ENCODE assay signal across 11 mouse cellular contexts in the genomic region with DNA sequence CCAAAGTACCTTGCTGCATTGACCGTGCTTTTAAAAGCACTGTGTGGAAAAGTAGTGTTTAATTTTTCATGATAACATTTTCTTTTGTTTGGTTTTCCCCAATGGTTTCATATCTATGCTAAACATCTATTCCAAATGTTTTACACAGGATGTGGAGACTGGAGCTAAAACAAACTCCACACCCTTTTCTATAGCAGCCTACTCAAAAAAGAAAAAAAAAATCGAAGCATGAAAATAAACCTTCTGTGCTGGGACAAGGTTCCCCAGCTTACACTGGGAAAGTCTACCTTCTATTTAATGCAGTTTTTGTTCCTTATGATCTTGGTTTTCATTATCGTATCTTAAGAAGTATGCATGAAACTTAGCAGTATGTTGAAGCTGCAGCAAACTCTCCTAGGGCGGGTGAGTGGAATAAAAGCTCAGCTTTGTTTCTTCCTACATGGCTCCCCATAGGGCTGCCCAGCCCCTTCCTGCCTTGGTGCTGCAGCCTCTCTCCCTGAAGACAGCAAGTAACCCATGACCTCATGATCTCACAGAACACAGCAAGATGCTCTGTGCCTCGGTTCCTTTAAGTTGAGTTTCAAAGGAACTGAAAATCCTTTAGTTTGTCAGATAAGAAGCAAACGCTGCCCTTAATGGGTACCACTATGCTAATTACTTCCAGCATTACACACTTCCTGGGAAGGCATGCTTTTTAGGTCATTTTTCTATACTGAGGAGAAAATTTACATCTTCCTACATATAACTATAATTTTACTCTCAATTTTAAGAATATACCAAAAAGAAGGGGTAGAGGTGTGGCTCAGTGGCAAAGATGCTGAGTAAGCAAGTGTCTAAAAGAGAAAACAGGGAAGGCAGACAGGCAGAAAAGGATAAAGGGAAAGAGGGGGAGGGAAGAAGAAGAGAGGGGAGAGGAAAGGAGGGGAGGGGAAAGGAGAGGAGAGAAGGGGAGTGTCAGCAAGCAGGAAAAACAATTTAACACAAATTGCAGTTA. TPM values are rescaled to one million over a fixed set of nuclear protein-coding genes. Genes with fewer than 3 reads are reported as not detected.
DNase-seq lines count a peak whose midpoint lies in the region; ATAC-seq and TF ChIP-seq lines count a peak whose summit lies in the region.
"Had no signal": no experiment of that assay in that cellular context is flagged by ENCODE, and none has a peak within 500 bp of the region (broad histone marks: within the 10 kb centered on the region; RNA-seq: fewer than 3 reads in every experiment).

No protein-coding gene starts in this region.

- no peak for ATAC-seq in midbrain, postnatal 0 days (ENCODE audit: low FRiP score)
- no peak for ATAC-seq in liver, embryonic 11.5 days (replicated peaks; ENCODE audit: low FRiP score)
- ATAC-seq: inflammation-experienced regulatory T-cells, adult 6 months had no signal

- 42% methylated on average over 6 of the region's 6 CpGs for WGBS in midbrain, embryonic 10.5 days
- 30% methylated on average over 6 of the region's 6 CpGs for WGBS in midbrain, postnatal 0 days
- WGBS in liver, embryonic 11.5 days, result 52% methylated on average over 6 of the region's 6 CpGs

- DNase-seq in embryo, embryonic 10 days (ENCODE audit: low spot score), result peak; percentile 62
- no peak for DNase-seq in embryo, embryonic 9.5 days (ENCODE audit: extremely low spot score)
- DNase-seq in midbrain, embryonic 10.5 days (ENCODE audit: low spot score), result no peak
- DNase-seq in midbrain, postnatal 0 days (ENCODE audit: low spot score), result no peak
- peak; percentile 38 for DNase-seq in lung, postnatal 10 days
- peak; percentile 24 for DNase-seq in telencephalon, adult 2 months (ENCODE audit: low read depth, low spot score)
- no peak for DNase-seq in Muller cell, postnatal 12 days (ENCODE audit: inconsistent ontology term)
- DNase-seq in liver, embryonic 11.5 days (ENCODE audit: low spot score), result no peak
- DNase-seq: liver, embryonic 13.5 days; thymus, postnatal 14 days had no signal

- H3K4me2 ChIP-seq in midbrain, postnatal 0 days (ENCODE audit: low read depth, low read length, poor library complexity, severe bottlenecking), result no peak overlapping the region
- no peak overlapping the region for H3K4me2 ChIP-seq in liver, embryonic 11.5 days
- H3K4me2 ChIP-seq: liver, embryonic 13.5 days had no signal

- H3K9ac ChIP-seq in midbrain, postnatal 0 days (replicated peaks; ENCODE audit: low read length, poor library complexity, severe bottlenecking), result no peak overlapping the region
- H3K9ac ChIP-seq in liver, embryonic 11.5 days (ENCODE audit: low read depth, low read length), result no peak overlapping the region
- H3K9ac ChIP-seq: liver, embryonic 13.5 days had no signal

- peaks cover 14% of the 10 kb centered on the region for H3K4me1 ChIP-seq in midbrain, embryonic 10.5 days
- H3K4me1 ChIP-seq in midbrain, postnatal 0 days (ENCODE audit: insufficient read depth, low read length), result no peaks in the 10 kb centered on the region
- H3K4me1 ChIP-seq in liver, embryonic 11.5 days (replicated peaks; ENCODE audit: control insufficient read depth, insufficient read depth, low read length), result no peaks in the 10 kb centered on the region

- 0 out of 2 replicates have a peak overlapping the region, but pooled peaks have one; percentile 25 for H3K27ac ChIP-seq in midbrain, embryonic 10.5 days (replicated peaks)
- H3K27ac ChIP-seq in midbrain, postnatal 0 days (ENCODE audit: low read depth, low read length), result no peak overlapping the region
- H3K27ac ChIP-seq in liver, embryonic 11.5 days (ENCODE audit: low read depth, low read length), result no peak overlapping the region
- H3K27ac ChIP-seq: liver, embryonic 13.5 days had no signal

- no peaks in the 10 kb centered on the region for H3K36me3 ChIP-seq in midbrain, embryonic 10.5 days
- no peaks in the 10 kb centered on the region for H3K36me3 ChIP-seq in midbrain, postnatal 0 days (ENCODE audit: insufficient read depth, low read length)
- no peaks in the 10 kb centered on the region for H3K36me3 ChIP-seq in liver, embryonic 11.5 days (ENCODE audit: control insufficient read depth, insufficient read depth, low read length)
- H3K36me3 ChIP-seq: liver, embryonic 13.5 days had no signal

- no peak overlapping the region for H3K4me3 ChIP-seq in midbrain, embryonic 10.5 days
- H3K4me3 ChIP-seq in midbrain, postnatal 0 days (ENCODE audit: low read depth, low read length), result no peak overlapping the region
- no peak overlapping the region for H3K4me3 ChIP-seq in liver, embryonic 11.5 days (ENCODE audit: low read depth, low read length)
- H3K4me3 ChIP-seq: liver, embryonic 13.5 days had no signal

- TF ChIP-seq CTCF in midbrain, postnatal 0 days (IDR thresholded peaks at IDR 0.05), result no peak

- H3K27me3 ChIP-seq in midbrain, embryonic 10.5 days (ENCODE audit: low read depth, poor library complexity, severe bottlenecking), result no peaks in the 10 kb centered on the region
- H3K27me3 ChIP-seq in midbrain, postnatal 0 days (ENCODE audit: insufficient read depth, low read length), result no peaks in the 10 kb centered on the region
- no peaks in the 10 kb centered on the region for H3K27me3 ChIP-seq in liver, embryonic 11.5 days (replicated peaks; ENCODE audit: control insufficient read depth, insufficient read depth, low read length)
- H3K27me3 ChIP-seq: liver, embryonic 13.5 days had no signal

- no peaks in the 10 kb centered on the region for H3K9me3 ChIP-seq in midbrain, embryonic 10.5 days (replicated peaks)
- no peaks in the 10 kb centered on the region for H3K9me3 ChIP-seq in midbrain, postnatal 0 days (ENCODE audit: low read length)
- H3K9me3 ChIP-seq in liver, embryonic 11.5 days (ENCODE audit: control insufficient read depth, low read length), result no peaks in the 10 kb centered on the region
- H3K9me3 ChIP-seq: liver, embryonic 13.5 days had no signal

RNA-seq across cellular contexts. Expression of a gene that starts 34.6 kb away (rescaled TPM):
- polyA plus RNA-seq in midbrain, embryonic 10.5 days (2016; fragmentation: Nextera tagmentation; extraction: Ambion mirVana), result 2.7 and 3.9 TPM in 2 replicates
- 14.3 and 15.2 TPM in 2 replicates for total RNA-seq in midbrain, postnatal 0 days (2014; rRNA removed)
- polyA plus RNA-seq in midbrain, postnatal 0 days (2015; fragmentation: Nextera tagmentation; extraction: Ambion mirVana), result 4.3 and 6.0 TPM in 2 replicates
- 2.6 and 3.0 TPM in 2 replicates for polyA plus RNA-seq in liver, embryonic 11.5 days (2014; fragmentation: Nextera tagmentation; extraction: Ambion mirVana)

Comparison
In these comparisons a context has a peak if more than half of its experiments do, and no peak if none do; other contexts are left out.
1. DNase-seq: peak in embryo, embryonic 10 days (single experiment), lung, postnatal 10 days (single experiment) and telencephalon, adult 2 months (single experiment); none in embryo, embryonic 9.5 days (single experiment), midbrain, embryonic 10.5 days (single experiment), midbrain, postnatal 0 days (single experiment), Muller cell, postnatal 12 days (single experiment) and liver, embryonic 11.5 days (single experiment).